Mouse (Mus musculus): ENCODE measurements at regions not wholly inside any gene's neighbourhood (a gene's known extent, or its start where the extent isn't known, plus 50 kb on each side); places are given as distances from the start of the nearest gene placed in this dataset.
"Not testable (repeated sequence)": the region's sequence is repeated elsewhere in the genome, so short reads cannot be mapped to it uniquely, and the experiment has no call there.

GRCm38 (mm10) chr17:4576883-4577282 lies 417.2 kb upstream of the Arid1b start:
- DNase-seq: no peak

- no peak for DNase-seq
These were observed 412.3 kb upstream of the Arid1b start for GRCm38 (mm10) chr17:4581851-4582250.

GRCm38 (mm10) chr17:4610481-4610880 lies 383.7 kb upstream of the Arid1b start:
- no peak for DNase-seq

- DNase-seq: peak; percentile 4 to 5
These were observed 383.1 kb upstream of the Arid1b start for GRCm38 (mm10) chr17:4610993-4611392.

- DNase-seq: no peak
These were observed 382.4 kb upstream of the Arid1b start for GRCm38 (mm10) chr17:4611711-4612110.

GRCm38 (mm10) chr17:4612136-4612535 lies 382.0 kb upstream of the Arid1b start:
- DNase-seq: no peak

GRCm38 (mm10) chr17:4612741-4613140 lies 381.4 kb upstream of the Arid1b start:
- DNase-seq: no peak

- DNase-seq: no peak
These were observed 373.8 kb upstream of the Arid1b start for GRCm38 (mm10) chr17:4620361-4620760.

- DNase-seq: not testable (repeated sequence)
These were observed 368.0 kb upstream of the Arid1b start for GRCm38 (mm10) chr17:4626126-4626525.

- no peak for DNase-seq
These were observed 366.6 kb upstream of the Arid1b start for GRCm38 (mm10) chr17:4627542-4627941.

- DNase-seq: no peak
These were observed 363.0 kb upstream of the Arid1b start for GRCm38 (mm10) chr17:4631122-4631521.

- DNase-seq: no peak
These were observed 361.6 kb upstream of the Arid1b start for GRCm38 (mm10) chr17:4632506-4632905.

- DNase-seq: no peak
These were observed 360.4 kb upstream of the Arid1b start for GRCm38 (mm10) chr17:4633771-4634170.

- no peak for DNase-seq
These were observed 357.3 kb upstream of the Arid1b start for GRCm38 (mm10) chr17:4636796-4637353.

GRCm38 (mm10) chr17:4639531-4639930 lies 354.6 kb upstream of the Arid1b start:
- DNase-seq: no peak

GRCm38 (mm10) chr17:4640555-4640954 lies 353.6 kb upstream of the Arid1b start:
- DNase-seq: no peak

GRCm38 (mm10) chr17:4641166-4641565 lies 353.0 kb upstream of the Arid1b start:
- no peak for DNase-seq

- DNase-seq: no peak
These were observed 352.1 kb upstream of the Arid1b start for GRCm38 (mm10) chr17:4642046-4642445.

- DNase-seq: no peak
These were observed 350.8 kb upstream of the Arid1b start for GRCm38 (mm10) chr17:4643343-4643742.

GRCm38 (mm10) chr17:4648603-4649002 lies 345.5 kb upstream of the Arid1b start:
- DNase-seq: no peak

GRCm38 (mm10) chr17:4654221-4654620 lies 339.9 kb upstream of the Arid1b start:
- DNase-seq: no peak

GRCm38 (mm10) chr17:4661996-4662395 lies 332.1 kb upstream of the Arid1b start:
- DNase-seq: no peak

GRCm38 (mm10) chr17:4668511-4668910 lies 325.6 kb upstream of the Arid1b start:
- no peak for DNase-seq

- no peak for DNase-seq
These were observed 320.9 kb upstream of the Arid1b start for GRCm38 (mm10) chr17:4673271-4673670.

GRCm38 (mm10) chr17:4706421-4706820 lies 287.7 kb upstream of the Arid1b start:
- no peak for DNase-seq

GRCm38 (mm10) chr17:4721061-4721460 lies 273.1 kb upstream of the Arid1b start:
- DNase-seq: no peak
